14 mouse cellular contexts compared by ENCODE assay signal in the genomic region with DNA sequence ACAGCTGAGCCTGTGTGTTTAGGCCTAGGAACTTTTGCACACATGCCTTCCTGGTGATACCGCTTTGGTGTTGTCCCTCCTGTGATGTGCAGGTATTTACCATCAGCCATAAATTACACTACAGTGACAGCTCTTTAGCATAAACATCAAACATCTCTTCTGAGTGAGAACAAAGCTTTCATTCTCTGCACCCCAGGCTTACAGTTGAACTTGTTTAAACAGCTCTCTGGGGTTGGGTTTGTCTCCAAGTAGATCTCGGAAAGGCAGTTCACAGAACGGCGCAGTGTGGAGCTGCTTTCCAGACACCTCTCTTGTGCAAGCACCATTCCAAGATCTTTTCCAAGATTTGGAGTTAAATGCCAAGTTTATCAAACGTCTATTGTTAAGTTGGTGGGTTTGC. TPM values are rescaled to one million over a fixed set of nuclear protein-coding genes. Genes with fewer than 3 reads are reported as not detected.
DNase-seq lines count a peak whose midpoint lies in the region; ATAC-seq and TF ChIP-seq lines count a peak whose summit lies in the region.
"Had no signal": no experiment of that assay in that cellular context is flagged by ENCODE, and none has a peak within 500 bp of the region (broad histone marks: within the 10 kb centered on the region; RNA-seq: fewer than 3 reads in every experiment).

No protein-coding gene starts in this region.

- no peak overlapping the region for H3K4me3 ChIP-seq in gastrocnemius, adult 2 months
- no peak overlapping the region for H3K4me3 ChIP-seq in lung, embryonic 16.5 days (ENCODE audit: low read length)
- H3K4me3 ChIP-seq in lung, adult 2 months (replicated peaks; ENCODE audit: extremely low read depth, low read depth, low read length) = no peak overlapping the region
- no peak overlapping the region for H3K4me3 ChIP-seq in intestine, embryonic 15.5 days (replicated peaks)
- no peak overlapping the region for H3K4me3 ChIP-seq in stomach, embryonic 15.5 days (replicated peaks)
- H3K4me3 ChIP-seq in forebrain, embryonic 14.5 days (ENCODE audit: low read depth, low read length) = no peak overlapping the region
- H3K4me3 ChIP-seq: forebrain, embryonic 15.5 days; liver, embryonic 15.5 days; midbrain, embryonic 10.5 days; myocyte had no signal

- 34% methylated on average over 5 of the region's 5 CpGs for WGBS in lung, embryonic 16.5 days
- 25% methylated on average over 5 of the region's 5 CpGs for WGBS in lung, adult 2 months
- 31% methylated on average over 5 of the region's 5 CpGs for WGBS in intestine, embryonic 15.5 days
- WGBS in stomach, embryonic 15.5 days = 30% methylated on average over 5 of the region's 5 CpGs
- 38% methylated on average over 5 of the region's 5 CpGs for WGBS in forebrain, embryonic 14.5 days

- TF ChIP-seq CTCF in gastrocnemius, adult 2 months (IDR thresholded peaks at IDR 0.05) = no peak
- no peak for TF ChIP-seq CTCF in lung, adult 2 months (IDR thresholded peaks at IDR 0.05; ENCODE audit: insufficient read depth, low read length)

- no peaks in the 10 kb centered on the region for H3K36me3 ChIP-seq in lung, embryonic 16.5 days (ENCODE audit: control insufficient read depth, insufficient read depth, low read length)
- peaks cover 4% of the 10 kb centered on the region; the same call in 1 of the 2 replicates for H3K36me3 ChIP-seq in intestine, embryonic 15.5 days
- no peaks in the 10 kb centered on the region for H3K36me3 ChIP-seq in stomach, embryonic 15.5 days
- peaks cover 7% of the 10 kb centered on the region for H3K36me3 ChIP-seq in forebrain, embryonic 14.5 days (ENCODE audit: control insufficient read depth, insufficient read depth, low read length)
- H3K36me3 ChIP-seq: liver, embryonic 15.5 days had no signal

- no peaks in the 10 kb centered on the region for H3K27me3 ChIP-seq in lung, embryonic 16.5 days (ENCODE audit: control insufficient read depth, insufficient read depth, low read depth, low read length)
- H3K27me3 ChIP-seq in intestine, embryonic 15.5 days (replicated peaks) = no peaks in the 10 kb centered on the region
- no peaks in the 10 kb centered on the region for H3K27me3 ChIP-seq in stomach, embryonic 15.5 days (replicated peaks)
- no peaks in the 10 kb centered on the region for H3K27me3 ChIP-seq in forebrain, embryonic 14.5 days (replicated peaks; ENCODE audit: control insufficient read depth, insufficient read depth, low read length)
- H3K27me3 ChIP-seq: forebrain, embryonic 15.5 days had no signal

- no peak for TF ChIP-seq POLR2A in lung, adult 2 months (IDR thresholded peaks at IDR 0.05; ENCODE audit: borderline replicate concordance, extremely low read depth, low read depth, low read length)

- no peaks in the 10 kb centered on the region for H3K9me3 ChIP-seq in lung, embryonic 16.5 days (ENCODE audit: control insufficient read depth, low read length)
- H3K9me3 ChIP-seq in intestine, embryonic 15.5 days = no peaks in the 10 kb centered on the region
- H3K9me3 ChIP-seq in stomach, embryonic 15.5 days = no peaks in the 10 kb centered on the region
- H3K9me3 ChIP-seq in forebrain, embryonic 14.5 days (replicated peaks; ENCODE audit: control insufficient read depth, low read length) = no peaks in the 10 kb centered on the region
- H3K9me3 ChIP-seq: forebrain, embryonic 15.5 days; liver, embryonic 15.5 days; midbrain, embryonic 10.5 days had no signal

- peak overlapping the region; percentile 23; the same call in 1 of the 2 replicates for H3K4me2 ChIP-seq in lung, embryonic 16.5 days (ENCODE audit: low read depth, low read length)
- H3K4me2 ChIP-seq in intestine, embryonic 15.5 days (replicated peaks) = no peak overlapping the region
- peak overlapping the region; percentile 36 for H3K4me2 ChIP-seq in stomach, embryonic 15.5 days
- H3K4me2 ChIP-seq in forebrain, embryonic 14.5 days (ENCODE audit: low read length) = no peak overlapping the region
- H3K4me2 ChIP-seq: forebrain, embryonic 15.5 days; liver, embryonic 15.5 days had no signal

- H3K9ac ChIP-seq in lung, embryonic 16.5 days (ENCODE audit: low read length) = no peak overlapping the region
- no peak overlapping the region for H3K9ac ChIP-seq in intestine, embryonic 15.5 days
- H3K9ac ChIP-seq in stomach, embryonic 15.5 days = no peak overlapping the region
- no peak overlapping the region for H3K9ac ChIP-seq in forebrain, embryonic 14.5 days (ENCODE audit: low read length)
- H3K9ac ChIP-seq: forebrain, embryonic 15.5 days; liver, embryonic 15.5 days had no signal

- ATAC-seq in lung, embryonic 16.5 days (ENCODE audit: low read depth) = peak; percentile 65
- peak; percentile 65 for ATAC-seq in intestine, embryonic 15.5 days
- peak; percentile 69 for ATAC-seq in stomach, embryonic 15.5 days (ENCODE audit: insufficient read depth, low FRiP score, low read depth)
- ATAC-seq in forebrain, embryonic 14.5 days = no peak
- ATAC-seq: forebrain, embryonic 15.5 days had no signal

- no peak for DNase-seq in gastrocnemius, adult 2 months
- DNase-seq in gastrocnemius, postnatal 25 days = no peak
- no peak for DNase-seq in lung, adult 2 months
- no peak for DNase-seq in urinary bladder, postnatal 14 days (ENCODE audit: low spot score)
- no peak for DNase-seq in forebrain, embryonic 14.5 days (ENCODE audit: low spot score)
- DNase-seq: cerebellum, adult 9-10 months; kidney, adult 18-20 months had no signal

- intact Hi-C loops in gastrocnemius, adult 2 months (cut with DNase I) = no loop called here

- peak overlapping the region; percentile 25; the same call in 1 of the 2 replicates for H3K27ac ChIP-seq in gastrocnemius, adult 2 months
- H3K27ac ChIP-seq in lung, embryonic 16.5 days (ENCODE audit: low read length) = peak overlapping the region; percentile 91
- peak overlapping the region; percentile 71 for H3K27ac ChIP-seq in intestine, embryonic 15.5 days
- peak overlapping the region; percentile 85 for H3K27ac ChIP-seq in stomach, embryonic 15.5 days
- H3K27ac ChIP-seq in forebrain, embryonic 14.5 days (ENCODE audit: low read depth, low read length) = no peak overlapping the region
- H3K27ac ChIP-seq: forebrain, embryonic 15.5 days; liver, embryonic 15.5 days; midbrain, embryonic 10.5 days had no signal

- peaks cover 51% of the 10 kb centered on the region for H3K4me1 ChIP-seq in lung, embryonic 16.5 days (replicated peaks; ENCODE audit: control insufficient read depth, insufficient read depth, low read length)
- peaks cover 36% of the 10 kb centered on the region for H3K4me1 ChIP-seq in lung, adult 2 months (ENCODE audit: control insufficient read depth, insufficient read depth, low read length)
- peaks cover 40% of the 10 kb centered on the region for H3K4me1 ChIP-seq in intestine, embryonic 15.5 days (replicated peaks)
- peaks cover 49% of the 10 kb centered on the region for H3K4me1 ChIP-seq in stomach, embryonic 15.5 days
- peaks cover 29% of the 10 kb centered on the region for H3K4me1 ChIP-seq in forebrain, embryonic 14.5 days (ENCODE audit: control insufficient read depth, insufficient read depth, low read length)

RNA-seq across cellular contexts. Expression of a gene that starts 8.8 kb away (rescaled TPM):
- 10 to 100 TPM; 26.9 to 30.8 TPM for total RNA-seq in gastrocnemius, adult 2 months (2021)
- total RNA-seq in gastrocnemius, postnatal 25 days (2021) = 10 to 100 TPM; 23.0 to 34.4 TPM
- polyA plus RNA-seq in lung, embryonic 16.5 days (2015; fragmentation: Nextera tagmentation; extraction: Ambion mirVana) = 6.8 and 7.9 TPM in 2 replicates
- 45.8 and 57.2 TPM in 2 replicates for polyA plus RNA-seq in lung, adult 2 months (2012; rRNA removed)
- 9.1 and 9.3 TPM in 2 replicates for polyA plus RNA-seq in intestine, embryonic 15.5 days (2015; fragmentation: Nextera tagmentation; extraction: Ambion mirVana)
- polyA plus RNA-seq in stomach, embryonic 15.5 days (2015; fragmentation: Nextera tagmentation; extraction: Ambion mirVana) = 8.9 and 9.9 TPM in 2 replicates
- polyA plus RNA-seq in forebrain, embryonic 14.5 days (2014; fragmentation: Nextera tagmentation; extraction: Ambion mirVana) = 24.7 and 33.5 TPM in 2 replicates

RNA-seq across cellular contexts. Expression of a gene that starts 41.3 kb away (rescaled TPM):
- total RNA-seq in gastrocnemius, adult 2 months (2021) = 1 to 10 TPM; 5.8 to 5.9 TPM
- 1 to 10 TPM; 4.3 to 5.7 TPM for total RNA-seq in gastrocnemius, postnatal 25 days (2021)
- polyA plus RNA-seq in lung, embryonic 16.5 days (2015; fragmentation: Nextera tagmentation; extraction: Ambion mirVana) = 5.6 and 6.1 TPM in 2 replicates
- polyA plus RNA-seq in lung, adult 2 months (2012; rRNA removed) = 36.6 and 58.8 TPM in 2 replicates
- polyA plus RNA-seq in intestine, embryonic 15.5 days (2015; fragmentation: Nextera tagmentation; extraction: Ambion mirVana) = 3.9 and 4.8 TPM in 2 replicates
- polyA plus RNA-seq in stomach, embryonic 15.5 days (2015; fragmentation: Nextera tagmentation; extraction: Ambion mirVana) = 6.0 and 7.3 TPM in 2 replicates
- polyA plus RNA-seq in forebrain, embryonic 14.5 days (2014; fragmentation: Nextera tagmentation; extraction: Ambion mirVana) = 0.93 and 1.0 TPM in 2 replicates

RNA-seq across cellular contexts. Expression of a gene that starts 54.4 kb away (rescaled TPM):
- 10 to 100 TPM; 10.2 to 14.5 TPM for total RNA-seq in gastrocnemius, adult 2 months (2021)
- total RNA-seq in gastrocnemius, postnatal 25 days (2021) = 10 to 100 TPM; 10.7 to 13.0 TPM
- 91.3 and 93.3 TPM in 2 replicates for polyA plus RNA-seq in lung, embryonic 16.5 days (2015; fragmentation: Nextera tagmentation; extraction: Ambion mirVana)
- 672 and 695 TPM in 2 replicates for polyA plus RNA-seq in lung, adult 2 months (2012; rRNA removed)
- 27.3 and 27.6 TPM in 2 replicates for polyA plus RNA-seq in intestine, embryonic 15.5 days (2015; fragmentation: Nextera tagmentation; extraction: Ambion mirVana)
- 27.0 and 28.4 TPM in 2 replicates for polyA plus RNA-seq in stomach, embryonic 15.5 days (2015; fragmentation: Nextera tagmentation; extraction: Ambion mirVana)
- polyA plus RNA-seq in forebrain, embryonic 14.5 days (2014; fragmentation: Nextera tagmentation; extraction: Ambion mirVana) = 4.1 and 4.2 TPM in 2 replicates

Comparison
In these comparisons a context has a peak if more than half of its experiments do, and no peak if none do; other contexts are left out.
1. H3K4me2 ChIP-seq: peak in lung, embryonic 16.5 days (single experiment) and stomach, embryonic 15.5 days (single experiment); none in intestine, embryonic 15.5 days (single experiment) and forebrain, embryonic 14.5 days (single experiment).